Mouse (Mus musculus): ENCODE data around the gene Sbk3.

GRCm38 (mm10) chr7:4964272-4964671 is 6.7 kb downstream of the Sbk3 start, which contains the start of gene Sbk2:
- TF ChIP-seq CTCF (IDR thresholded peaks at IDR 0.05; ENCODE audit: low read depth) = peak; percentile 89
- TF ChIP-seq EP300 (optimal IDR thresholded peaks at IDR 0.05) = no peak
